Mouse (Mus musculus) midbrain, postnatal 0 days (tissue): ENCODE measurements around the gene Fbxo21. TPM values are rescaled to one million over a fixed set of nuclear protein-coding genes. Genes with fewer than 3 reads are reported as not detected.

Experiments
- ATAC-seq: fragments of 200-750 bp; cut with Nextera tagmentation; 2 replicates; pipeline ENCODE4 v1.8.0; 2017; ENCODE audit warnings: moderate number of reproducible peaks, mild to moderate bottlenecking, moderate TSS enrichment, moderate library complexity; ENCODE audit not compliant: low FRiP score
- DNase-seq: peaks from one replicate; pipeline ENCODE4 v3.0.0-alpha.2; 2015; ENCODE audit warnings: low spot score
- H3K27ac ChIP-seq: fragments of 300-500 bp; sonication (generic); 2 replicates; pipeline ENCODE4 v1.5.1; 2014; ENCODE audit warnings: low read depth, mild to moderate bottlenecking, low read length, mixed read lengths
- H3K27me3 ChIP-seq: fragments of 300-500 bp; sonication (generic); 2 replicates; pipeline ENCODE4 v1.6.1; 2014; ENCODE audit warnings: low read length, control low read depth, mixed read lengths; ENCODE audit not compliant: insufficient read depth
- H3K36me3 ChIP-seq: fragments of 300-500 bp; sonication (generic); 2 replicates; pipeline ENCODE4 v1.6.1; 2014; ENCODE audit warnings: low read length, control low read depth, mixed read lengths; ENCODE audit not compliant: insufficient read depth
- H3K4me1 ChIP-seq: fragments of 300-500 bp; sonication (generic); 2 replicates; pipeline ENCODE4 v1.6.1; 2014; ENCODE audit warnings: mild to moderate bottlenecking, control low read depth, antibody characterized with exemption, low read length, mixed read lengths; ENCODE audit not compliant: insufficient read depth
- H3K4me2 ChIP-seq: fragments of 300-500 bp; sonication (generic); 2 replicates; pipeline ENCODE4 v1.6.1; 2014; ENCODE audit warnings: low read depth, mild to moderate bottlenecking, low read length, mixed read lengths; ENCODE audit not compliant: poor library complexity, severe bottlenecking
- H3K4me3 ChIP-seq: fragments of 300-500 bp; sonication (generic); 2 replicates; pipeline ENCODE4 v1.5.1; 2014; ENCODE audit warnings: low read depth, mild to moderate bottlenecking, low read length, moderate library complexity
- H3K9ac ChIP-seq: fragments of 300-500 bp; sonication (generic); replicated peaks from 2 replicates; pipeline ENCODE4 v1.6.1; 2014; ENCODE audit warnings: mild to moderate bottlenecking, low read length, moderate library complexity, mixed read lengths; ENCODE audit not compliant: poor library complexity, severe bottlenecking
- H3K9me3 ChIP-seq: fragments of 300-500 bp; sonication (generic); 2 replicates; pipeline ENCODE4 v1.6.1; 2016; ENCODE audit warnings: low read length, control low read depth
- CTCF ChIP-seq: IDR thresholded peaks from 2 replicates; pipeline ENCODE4 v1.5.1; 2016; ENCODE audit warnings: antibody characterized with exemption, mild to moderate bottlenecking
- WGBS: fragments of 180-500 bp; shearing (Covaris S2); extraction: QIAGEN DNeasy Blood & Tissue Kit; methylation state at CpG from one replicate; pipeline ENCODE4 v1.1.7; 2014; 5-methylcytosine and 5-hydroxymethylcytosine counted together
- polyA plus RNA-seq: library from polyadenylated mRNA; unstranded; fragments of >200 nt; fragmentation: Nextera tagmentation; extraction: Ambion mirVana; gene quantifications from 2 replicates; pipeline ENCODE4 v1.2.1, GENCODE M21; 2015
- total RNA-seq: library from RNA; depleted of rRNA; stranded (reverse); fragments of >200 nt; gene quantifications from 2 replicates; pipeline ENCODE4 v1.2.3, GENCODE M21; 2014

Fbxo21 gene
- total and polyA plus RNA-seq, 2 experiments from 2014 or later = 156 to 203 TPM

- Histone ChIP-seq H3K4me2 (no peak overlapping the region), H3K27ac (no peak overlapping the region), H3K4me3 (no peak overlapping the region), H3K27me3 (no peaks in the 10 kb centered on the region), H3K9me3 (no peaks in the 10 kb centered on the region), H3K36me3 (peaks cover 80% of the 10 kb centered on the region), H3K4me1 (no peaks in the 10 kb centered on the region), H3K9ac (no peak overlapping the region)
- peak; percentile 47; the same call in 1 of the 2 replicates for ATAC-seq
- peak; percentile 95 for TF ChIP-seq CTCF
- peak; percentile 81 for DNase-seq
- 29% methylated on average over 9 of the region's 9 CpGs for WGBS
These were observed 25.5 kb downstream of the Fbxo21 start for GRCm38 (mm10) chr5:118002059-118002458.

- Histone ChIP-seq H3K4me3 (no peak overlapping the region), H3K36me3 (peaks cover 79% of the 10 kb centered on the region), H3K9ac (no peak overlapping the region), H3K4me1 (no peaks in the 10 kb centered on the region), H3K27me3 (no peaks in the 10 kb centered on the region), H3K9me3 (no peaks in the 10 kb centered on the region), H3K4me2 (no peak overlapping the region), H3K27ac (no peak overlapping the region)
- TF ChIP-seq CTCF = peak; percentile 87
- 78% methylated on average over 8 of the region's 8 CpGs for WGBS
- no peak for ATAC-seq
- peak; percentile 61 for DNase-seq
These were observed 28.1 kb downstream of the Fbxo21 start for GRCm38 (mm10) chr5:118004619-118005018.

- WGBS = 91% methylated on average over 1 of the region's 1 CpGs
- peaks cover 77% of the 10 kb centered on the region for H3K36me3 ChIP-seq
- no peak for ATAC-seq
These were observed 29.2 kb downstream of the Fbxo21 start for GRCm38 (mm10) chr5:118005728-118006127.

GRCm38 (mm10) chr5:118008344-118008743 is 31.8 kb downstream of the Fbxo21 start:
- Histone ChIP-seq H3K36me3 (peaks cover 51% of the 10 kb centered on the region), H3K27me3 (no peaks in the 10 kb centered on the region), H3K9ac (no peak overlapping the region), H3K9me3 (no peaks in the 10 kb centered on the region), H3K4me1 (no peaks in the 10 kb centered on the region), H3K27ac (no peak overlapping the region), H3K4me3 (no peak overlapping the region), H3K4me2 (no peak overlapping the region)
- ATAC-seq (no peak), DNase-seq (no peak)
- 96% methylated on average over 13 of the region's 13 CpGs for WGBS
- no peak for TF ChIP-seq CTCF

More at GRCm38 (mm10) chr5:118005728-118006127, 29.2 kb downstream of the Fbxo21 start:
- H3K9me3 ChIP-seq = no peaks in the 10 kb centered on the region
- no peak overlapping the region for H3K27ac ChIP-seq
- no peak for TF ChIP-seq CTCF
- H3K9ac ChIP-seq = no peak overlapping the region
- H3K4me3 ChIP-seq = no peak overlapping the region
- no peaks in the 10 kb centered on the region for H3K27me3 ChIP-seq
- H3K4me2 ChIP-seq = no peak overlapping the region
- H3K4me1 ChIP-seq = no peaks in the 10 kb centered on the region
- DNase-seq = no peak

GRCm38 (mm10) chr5:118010872-118011271 is 34.3 kb downstream of the Fbxo21 start:
- DNase-seq (no peak), ATAC-seq (no peak)
- H3K9ac ChIP-seq = no peak overlapping the region
- peaks cover 39% of the 10 kb centered on the region for H3K36me3 ChIP-seq
- TF ChIP-seq CTCF = no peak
- no peak overlapping the region for H3K4me3 ChIP-seq
- H3K4me1 ChIP-seq = no peaks in the 10 kb centered on the region
- no peak overlapping the region for H3K27ac ChIP-seq
- H3K4me2 ChIP-seq = no peak overlapping the region
- WGBS = 88% methylated on average over 7 of the region's 7 CpGs
- no peaks in the 10 kb centered on the region for H3K9me3 ChIP-seq
- H3K27me3 ChIP-seq = no peaks in the 10 kb centered on the region

GRCm38 (mm10) chr5:118011796-118012195 is 35.3 kb downstream of the Fbxo21 start:
- Histone ChIP-seq H3K4me2 (no peak overlapping the region), H3K36me3 (peaks cover 30% of the 10 kb centered on the region), H3K4me1 (no peaks in the 10 kb centered on the region), H3K4me3 (no peak overlapping the region), H3K9ac (no peak overlapping the region), H3K27me3 (no peaks in the 10 kb centered on the region), H3K9me3 (no peaks in the 10 kb centered on the region), H3K27ac (0 out of 2 replicates have a peak overlapping the region, but pooled peaks have one; percentile 12)
- DNase-seq (peak; percentile 44), ATAC-seq (no peak)
- 42% methylated on average over 7 of the region's 7 CpGs for WGBS
- no peak for TF ChIP-seq CTCF
